Mouse (Mus musculus): ENCODE results near the gene Ccdc125.
"Not testable (repeated sequence)": the region's sequence is repeated elsewhere in the genome, so short reads cannot be mapped to it uniquely, and the experiment has no call there.

The Ccdc125 gene

DNA sequence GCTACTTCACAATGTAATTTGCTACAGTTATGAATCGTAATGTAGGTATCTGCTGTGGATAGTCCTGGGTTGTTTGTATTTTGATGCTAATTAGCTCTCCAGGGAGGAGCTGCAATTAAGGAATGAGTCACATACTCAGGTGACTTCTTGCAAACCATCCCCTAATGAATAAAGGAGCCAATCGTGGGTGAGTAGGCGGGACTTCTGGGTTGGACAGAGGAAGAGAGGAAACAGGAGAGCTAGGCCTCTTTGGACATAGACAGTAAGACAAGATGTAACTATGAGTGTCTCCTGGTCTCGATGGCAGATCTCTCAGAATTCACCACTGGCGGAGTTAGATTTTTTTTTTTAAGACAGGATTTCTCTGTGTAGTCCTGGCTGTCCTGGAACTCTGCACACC lies 52.1 kb downstream of the Ccdc125 start:
- no peak for DNase-seq (ENCODE audit: low spot score)

GRCm38 (mm10) chr13:100724051-100724754 lies 54.7 kb downstream of the Ccdc125 start:
- DNase-seq (ENCODE audit: low spot score): no peak

GRCm38 (mm10) chr13:100725194-100725593 lies 55.7 kb downstream of the Ccdc125 start:
- no peak for DNase-seq (ENCODE audit: low spot score)

GRCm38 (mm10) chr13:100728086-100728485 lies 58.6 kb downstream of the Ccdc125 start:
- no peak for DNase-seq (ENCODE audit: low spot score)

- DNase-seq (ENCODE audit: low spot score): not testable (repeated sequence)
These were observed 59.0 kb downstream of the Ccdc125 start for GRCm38 (mm10) chr13:100728530-100728929.

DNA sequence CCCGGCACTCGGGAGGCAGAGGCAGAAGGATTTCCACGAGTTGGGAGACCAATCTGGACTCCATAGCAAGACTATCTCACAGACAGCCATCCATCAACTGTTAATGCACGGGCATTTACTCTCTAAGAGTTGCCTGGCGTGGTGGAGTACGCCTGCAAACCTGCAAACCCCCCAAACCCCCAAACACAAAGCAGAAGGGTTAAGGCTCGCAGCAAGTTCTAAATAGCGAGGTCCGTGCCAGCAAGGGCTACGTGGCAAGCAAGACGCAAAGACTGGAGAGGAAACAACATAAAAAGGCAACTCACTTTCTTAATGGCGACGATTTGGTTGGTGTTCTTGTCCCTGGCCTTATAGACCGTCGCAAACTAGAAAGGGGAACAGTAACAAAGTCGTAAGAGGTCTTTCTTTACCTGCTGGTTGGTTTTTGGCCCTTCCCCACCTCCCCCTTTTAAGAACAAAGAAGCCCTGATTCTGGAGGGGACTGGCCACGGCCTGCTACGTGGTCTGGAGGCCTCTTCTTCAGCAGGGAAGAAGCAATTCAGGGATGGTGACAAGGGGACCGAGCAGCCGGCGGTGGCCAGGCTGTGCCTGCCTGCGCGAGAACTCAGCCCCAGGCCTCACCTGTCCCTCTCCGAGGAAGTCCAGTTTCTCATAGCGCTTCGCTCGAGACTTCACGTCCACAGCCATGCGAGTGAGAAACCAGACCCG lies 60.8 kb downstream of the Ccdc125 start:
- DNase-seq (ENCODE audit: low spot score): no peak

GRCm38 (mm10) chr13:100730861-100731176 lies 61.3 kb downstream of the Ccdc125 start, which contains the start of gene Cdk7:
Cdk7 (minus strand) TSS chr13:100730939.
- peak; percentile 98 for DNase-seq (ENCODE audit: low spot score)

DNA sequence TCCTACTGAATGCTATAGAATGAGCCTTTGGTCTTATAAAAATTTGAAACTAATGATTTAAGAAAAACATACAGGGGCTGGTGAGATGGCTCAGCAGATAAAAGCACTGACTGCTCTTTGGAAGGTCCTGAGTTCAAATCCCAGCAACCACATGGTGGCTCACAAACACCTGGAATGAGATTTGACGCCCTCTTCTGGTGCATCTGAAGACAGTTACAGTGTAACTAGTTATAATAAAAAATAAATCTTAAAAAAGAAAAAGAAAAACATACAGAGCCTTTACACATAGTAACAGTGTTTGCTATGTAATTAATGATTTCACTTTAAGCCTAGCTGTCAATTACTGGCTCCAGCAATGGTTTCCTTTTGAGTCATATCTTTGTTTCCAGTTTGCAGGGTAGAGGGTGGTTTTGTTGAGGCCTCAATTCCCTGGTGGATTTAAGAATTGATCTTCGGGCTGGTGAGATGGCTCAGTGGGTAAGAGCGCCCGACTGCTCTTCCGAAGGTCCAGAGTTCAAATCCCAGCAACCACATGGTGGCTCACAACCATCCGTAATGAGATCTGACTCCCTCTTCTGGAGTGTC lies 62.0 kb downstream of the Ccdc125 start:
- not testable (repeated sequence) for DNase-seq (ENCODE audit: low spot score)

- DNase-seq (ENCODE audit: low spot score): no peak
These were observed 63.2 kb downstream of the Ccdc125 start for GRCm38 (mm10) chr13:100732756-100733155.

DNA sequence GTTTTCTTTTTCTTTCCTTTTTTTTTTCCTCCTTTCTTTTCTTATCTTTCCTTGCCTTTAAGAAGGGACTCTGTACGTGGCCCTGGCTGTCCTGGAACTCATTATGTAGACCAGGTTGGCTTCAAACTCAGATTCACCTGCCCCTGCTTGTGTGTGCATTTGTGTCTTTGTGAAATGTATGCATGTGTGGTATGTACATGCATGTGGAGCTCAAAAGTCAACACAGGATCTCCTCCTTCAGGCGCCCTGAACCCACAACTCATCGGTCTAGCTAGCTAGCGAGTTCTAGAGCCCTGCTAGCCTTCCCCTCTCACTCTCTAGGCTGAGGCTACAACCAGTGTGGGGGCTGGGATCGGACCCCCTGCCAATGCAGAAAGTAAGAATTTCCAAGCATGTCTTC lies 73.3 kb downstream of the Ccdc125 start:
- DNase-seq (ENCODE audit: low spot score): no peak

- no peak for DNase-seq (ENCODE audit: low spot score)
These were observed 74.0 kb downstream of the Ccdc125 start for GRCm38 (mm10) chr13:100743346-100744035.

GRCm38 (mm10) chr13:100744036-100744744 lies 74.7 kb downstream of the Ccdc125 start, which contains the start of gene Mrps36:
Mrps36 (minus strand) TSS chr13:100744659.
- DNase-seq (ENCODE audit: low spot score): peak; percentile 97

DNA sequence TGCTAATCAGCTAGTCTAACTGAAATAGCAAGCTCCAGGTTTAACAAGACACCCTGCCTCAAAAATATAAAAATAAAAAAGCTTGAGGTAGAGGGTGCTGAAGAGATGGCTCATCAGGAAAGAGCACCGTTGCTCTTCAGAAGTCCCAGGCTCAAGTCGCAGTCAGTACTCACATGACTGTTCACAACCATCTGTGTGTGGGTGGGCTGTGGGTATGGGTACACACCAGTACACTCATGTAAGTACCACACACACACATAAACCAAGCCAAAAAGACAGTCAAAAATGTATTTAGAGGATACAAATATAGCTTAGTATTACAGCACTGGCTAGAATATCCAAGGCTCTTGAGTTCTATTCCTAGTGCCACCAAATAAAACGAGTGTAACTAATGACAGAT lies 76.6 kb downstream of the Ccdc125 start:
- no peak for DNase-seq (ENCODE audit: low spot score)

Measured in embryo, embryonic 10.5 days (tissue).